Comparison of ENCODE assay signal across 10 mouse cellular contexts in the genomic region with DNA sequence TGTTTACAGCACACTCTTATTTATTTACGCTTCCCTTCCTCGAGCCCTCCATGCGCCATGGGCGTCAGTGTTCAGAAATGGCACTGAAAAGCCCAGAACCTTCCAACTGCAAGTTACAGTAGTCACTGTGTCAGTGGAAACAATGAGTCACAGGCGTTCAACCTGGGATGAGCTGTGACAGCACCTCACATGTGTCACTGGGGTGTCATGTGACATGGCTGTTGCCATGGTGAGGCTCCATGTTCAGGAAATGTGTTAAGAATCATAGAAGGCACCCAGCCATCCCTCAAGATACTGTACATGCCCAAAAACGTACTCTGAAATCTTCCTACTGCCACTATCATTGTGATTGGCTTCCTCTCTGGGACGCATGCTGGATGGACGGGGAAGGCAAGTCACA.
A peak's percentile ranks its signal among the peaks of the same experiment; 100 is the strongest.
DNase-seq lines count a peak whose midpoint lies in the region.
"Had no signal": no experiment of that assay in that cellular context is flagged by ENCODE, and none has a peak within 500 bp of the region (broad histone marks: within the 10 kb centered on the region; RNA-seq: fewer than 3 reads in every experiment).

No protein-coding gene starts in this region.

- peak; percentile 29 to 33 for DNase-seq in right cerebral cortex, adult 2 months (ENCODE audit: low spot score in 2 of 2)
- no peak for DNase-seq in right cerebral cortex, postnatal 14 days
- DNase-seq in NIH3T3 (ENCODE audit: low read depth), result peak; percentile 50
- DNase-seq in c-Kit-positive CD71-negative TER-119-negative erythroid progenitor cells, embryonic 14.5 days (ENCODE audit: low read depth), result peak; percentile 41
- DNase-seq in left cerebral cortex, adult 9 months (ENCODE audit: low spot score in 2 of 2), result no peak
- DNase-seq in cerebellum, postnatal 4 days (ENCODE audit: low spot score in 2 of 2), result no peak
- no peak for DNase-seq in heart, adult 9 months (ENCODE audit: low spot score in 2 of 2)
- DNase-seq: cerebellum, postnatal 14 days; kidney, adult 8-10 months; layer of hippocampus, adult 9-11 months had no signal

Comparison
In these comparisons a context has a peak if more than half of its experiments do, and no peak if none do; other contexts are left out.
1. DNase-seq: peak in right cerebral cortex, adult 2 months (2 of 2), NIH3T3 (single experiment) and c-Kit-positive CD71-negative TER-119-negative erythroid progenitor cells, embryonic 14.5 days (single experiment); none in right cerebral cortex, postnatal 14 days (single experiment), left cerebral cortex, adult 9 months (0 of 2), cerebellum, postnatal 4 days (0 of 2) and heart, adult 9 months (0 of 2).